Mouse (Mus musculus) forelimb bud, embryonic 11.5 days (tissue): ENCODE results near the gene Kbtbd2.

ENCODE experiments used
- DNase-seq: peaks from one replicate; pipeline ENCODE4 v3.0.0-alpha.2; 2012; ENCODE audit warnings: low read depth, low spot score

Gene Kbtbd2

DNA sequence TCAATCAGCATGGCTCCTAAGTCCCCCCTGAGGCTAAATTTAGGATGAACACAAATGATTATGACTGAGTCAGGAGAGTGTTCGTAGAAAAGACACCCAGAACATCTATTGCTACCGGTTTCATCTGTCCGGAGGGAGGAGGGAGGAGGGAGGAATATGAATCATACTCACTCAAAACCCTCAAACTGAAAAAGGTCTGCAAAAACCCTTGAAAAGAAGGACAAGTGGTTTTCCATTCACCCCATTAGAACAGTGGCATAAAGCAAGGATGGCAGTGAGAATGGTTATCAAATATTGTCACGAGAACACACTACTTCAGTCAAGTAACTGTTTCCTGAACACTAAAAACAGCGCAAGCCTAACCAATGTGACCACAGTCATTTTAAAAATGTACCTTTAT is 12.5 kb downstream of the Kbtbd2 start:
- no peak for DNase-seq

- DNase-seq: no peak
Observed at GRCm38 (mm10) chr6:56783561-56784272, 13.9 kb downstream of the Kbtbd2 start.

DNA sequence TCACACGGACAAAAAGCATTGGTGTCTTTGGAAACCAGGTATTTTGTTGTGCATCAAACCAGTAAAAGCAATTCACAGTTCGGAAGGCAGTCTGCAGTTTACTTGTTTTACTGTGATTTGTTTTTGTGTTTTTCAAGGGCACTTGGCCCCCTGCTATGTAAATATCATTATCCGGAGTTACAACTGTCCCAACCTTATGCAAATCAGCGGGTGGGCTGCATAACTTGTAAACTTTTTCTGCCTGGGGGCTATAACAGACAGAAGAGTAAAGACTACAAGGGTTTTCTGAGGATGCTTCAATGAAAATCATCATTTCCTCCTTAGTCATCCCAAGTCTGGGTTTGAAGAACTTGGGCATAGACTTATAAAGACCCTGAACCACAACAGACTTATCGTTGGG is 18.0 kb downstream of the Kbtbd2 start:
- DNase-seq: no peak

- no peak for DNase-seq
Observed at GRCm38 (mm10) chr6:56775816-56776215, 21.8 kb downstream of the Kbtbd2 start.

DNA sequence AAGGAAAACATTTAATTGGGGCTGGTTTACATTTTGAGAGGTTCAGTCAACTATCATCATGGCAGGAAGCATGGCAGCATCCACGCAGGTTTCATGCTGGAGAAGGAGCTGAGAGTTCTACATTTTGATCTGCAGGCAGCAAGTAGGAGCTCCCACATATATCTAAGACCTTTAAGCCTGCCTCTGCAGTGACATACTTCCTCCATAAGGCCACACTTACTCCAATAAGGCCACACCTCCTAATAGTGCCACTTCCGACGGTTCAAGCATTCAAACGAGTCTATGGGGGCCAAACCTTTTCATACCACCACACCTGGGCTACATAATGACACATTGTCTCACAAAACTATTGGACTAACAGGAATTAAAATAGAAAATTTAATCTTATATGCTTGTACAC is 31.9 kb downstream of the Kbtbd2 start:
- no peak for DNase-seq

GRCm38 (mm10) chr6:56765265-56765664 is 32.3 kb downstream of the Kbtbd2 start:
- DNase-seq: no peak

- no peak for DNase-seq
Observed at GRCm38 (mm10) chr6:56759324-56759723, 38.3 kb downstream of the Kbtbd2 start.

DNA sequence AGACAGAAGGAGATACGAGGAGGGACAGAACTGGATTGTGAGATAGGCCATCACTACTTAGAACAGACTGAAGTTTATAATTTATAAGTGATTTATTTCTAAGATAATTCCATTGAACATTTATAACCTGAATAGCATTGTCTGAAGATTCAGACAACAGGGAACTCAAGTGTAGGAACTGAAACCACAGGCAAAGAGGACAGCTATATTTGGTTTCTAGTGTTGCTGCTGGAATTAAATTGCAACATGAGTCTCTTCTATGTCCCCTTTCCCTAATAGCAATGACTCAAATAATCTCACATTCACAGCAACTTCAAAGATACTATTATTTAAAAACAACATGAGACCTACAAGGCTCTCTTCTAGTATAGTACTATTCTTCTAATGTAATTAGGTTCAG is 41.5 kb downstream of the Kbtbd2 start:
- DNase-seq: no peak

- DNase-seq: no peak
Observed at GRCm38 (mm10) chr6:56753719-56754118, 43.9 kb downstream of the Kbtbd2 start.

- no peak for DNase-seq
Observed at GRCm38 (mm10) chr6:56745950-56746543, 51.6 kb downstream of the Kbtbd2 start.

DNA sequence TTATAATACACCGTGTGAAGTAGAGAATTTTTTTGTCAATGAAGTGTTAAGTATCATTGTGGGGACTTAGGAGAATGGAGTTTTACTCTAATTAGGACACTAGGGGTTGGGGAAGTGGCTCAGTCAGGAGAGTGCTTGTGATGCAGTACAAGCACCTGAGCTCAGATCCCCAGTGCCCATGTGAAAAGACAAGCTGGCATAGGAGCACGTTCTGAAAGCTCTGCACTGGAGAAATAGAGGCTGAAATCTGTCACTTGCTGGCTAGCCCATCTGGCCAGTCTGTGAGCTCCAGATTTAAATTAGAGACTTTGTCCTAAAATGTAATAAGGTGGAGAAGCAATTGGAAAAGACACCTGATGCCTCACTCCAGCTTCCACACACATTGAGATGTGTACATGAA is 65.1 kb downstream of the Kbtbd2 start:
- DNase-seq: no peak
